Mouse (Mus musculus): ENCODE results near the gene Gm2000. TPM values are rescaled to one million over a fixed set of nuclear protein-coding genes. Genes with fewer than 3 reads are reported as not detected.

Gene Gm2000
- polyA plus RNA-seq (2014; fragmentation: Nextera tagmentation; extraction: Ambion mirVana): 1,047 and 1,116 TPM in 2 replicates

DNA sequence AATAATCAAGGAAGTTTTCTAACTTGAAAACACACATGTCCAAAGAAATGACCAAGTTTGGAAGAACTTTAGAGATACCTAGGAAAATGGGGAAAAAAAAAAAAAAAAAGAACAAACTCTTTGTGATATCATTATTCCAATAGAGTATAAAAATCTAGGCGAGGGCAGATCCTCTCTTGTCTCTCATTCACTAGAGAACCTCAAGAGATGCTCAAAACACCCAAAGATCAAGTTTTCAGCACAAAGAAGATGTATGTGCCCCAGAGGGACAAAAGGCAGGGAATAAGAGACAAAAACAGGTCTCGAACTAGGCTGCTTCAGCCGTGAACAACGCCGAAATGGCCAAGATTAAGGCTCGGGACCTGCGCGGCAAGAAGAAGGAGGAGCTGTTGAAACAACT, at the start of gene Gm2000:
Gene Gm2000, plus strand, starts transcription at position 301 of the 400 bp plus-strand sequence.
- H3K4me2 ChIP-seq (ENCODE audit: low read depth, low read length): no peak within 1 kb of the TSS
- ATAC-seq (replicated peaks; ENCODE audit: insufficient number of reproducible peaks, low FRiP score, low TSS enrichment, low read depth) (no peak), DNase-seq (ENCODE audit: low spot score) (no peak)
- H3K4me1 ChIP-seq (ENCODE audit: control insufficient read depth, insufficient read depth, low read length): no peaks in the 10 kb centered on the region
- no peak within 1 kb of the TSS for H3K9ac ChIP-seq (replicated peaks; ENCODE audit: low read length)
- H3K4me3 ChIP-seq (ENCODE audit: low read depth, low read length): no peak within 1 kb of the TSS
- 86% methylated on average over 6 of the region's 8 CpGs for WGBS
- no peaks in the 10 kb centered on the region for H3K36me3 ChIP-seq (replicated peaks; ENCODE audit: control insufficient read depth, insufficient read depth, low read depth, low read length)
- H3K27ac ChIP-seq (replicated peaks; ENCODE audit: low read depth, low read length): no peak within 1 kb of the TSS
- no peaks in the 10 kb centered on the region for H3K9me3 ChIP-seq (replicated peaks; ENCODE audit: control insufficient read depth, low read length)
- H3K27me3 ChIP-seq (ENCODE audit: control insufficient read depth, insufficient read depth, low read length): no peaks in the 10 kb centered on the region

DNA sequence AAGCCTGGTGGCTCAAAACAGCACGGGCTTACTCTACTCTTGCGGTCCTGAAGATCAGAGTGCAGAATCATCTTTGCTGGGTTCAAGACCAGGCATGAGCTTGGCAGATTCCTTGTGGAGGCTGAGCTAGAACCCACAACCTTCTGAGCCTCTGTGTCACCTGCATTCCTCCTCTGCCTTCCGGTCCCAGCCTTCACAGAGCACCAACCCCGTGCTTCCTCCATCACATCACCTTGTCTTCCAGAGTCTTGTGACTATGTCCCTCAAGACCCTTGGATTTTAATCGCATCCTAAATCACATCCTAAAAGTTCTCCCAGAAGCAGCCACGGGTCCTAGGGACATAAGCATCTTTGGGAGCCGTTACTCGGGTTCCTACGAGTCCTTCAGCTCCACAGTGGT, 42.7 kb upstream of the Gm2000 start:
- Histone ChIP-seq H3K27ac (replicated peaks; ENCODE audit: low read depth, low read length) (no peak overlapping the region), H3K36me3 (replicated peaks; ENCODE audit: control insufficient read depth, insufficient read depth, low read depth, low read length) (no peaks in the 10 kb centered on the region), H3K4me3 (ENCODE audit: low read depth, low read length) (no peak overlapping the region), H3K9ac (replicated peaks; ENCODE audit: low read length) (no peak overlapping the region), H3K4me1 (ENCODE audit: control insufficient read depth, insufficient read depth, low read length) (no peaks in the 10 kb centered on the region), H3K27me3 (ENCODE audit: control insufficient read depth, insufficient read depth, low read length) (no peaks in the 10 kb centered on the region), H3K4me2 (ENCODE audit: low read depth, low read length) (no peak overlapping the region), H3K9me3 (replicated peaks; ENCODE audit: control insufficient read depth, low read length) (no peaks in the 10 kb centered on the region)
- ATAC-seq (replicated peaks; ENCODE audit: insufficient number of reproducible peaks, low FRiP score, low TSS enrichment, low read depth) (no peak), DNase-seq (ENCODE audit: low spot score) (no peak)
- 88% methylated on average over 9 of the region's 9 CpGs for WGBS

GRCm38 (mm10) chr1:156340847-156341246, 25.0 kb upstream of the Gm2000 start:
- DNase-seq (ENCODE audit: low spot score) (no peak), ATAC-seq (replicated peaks; ENCODE audit: insufficient number of reproducible peaks, low FRiP score, low TSS enrichment, low read depth) (no peak)
- Histone ChIP-seq H3K4me3 (ENCODE audit: low read depth, low read length) (no peak overlapping the region), H3K9me3 (replicated peaks; ENCODE audit: control insufficient read depth, low read length) (no peaks in the 10 kb centered on the region; the same call in 1 of the 2 replicates), H3K4me2 (ENCODE audit: low read depth, low read length) (no peak overlapping the region), H3K9ac (replicated peaks; ENCODE audit: low read length) (no peak overlapping the region), H3K27me3 (ENCODE audit: control insufficient read depth, insufficient read depth, low read length) (no peaks in the 10 kb centered on the region), H3K4me1 (ENCODE audit: control insufficient read depth, insufficient read depth, low read length) (no peaks in the 10 kb centered on the region), H3K36me3 (replicated peaks; ENCODE audit: control insufficient read depth, insufficient read depth, low read depth, low read length) (no peaks in the 10 kb centered on the region), H3K27ac (replicated peaks; ENCODE audit: low read depth, low read length) (no peak overlapping the region)
- WGBS: 76% methylated on average over 4 of the region's 4 CpGs

- no peaks in the 10 kb centered on the region for H3K27me3 ChIP-seq (ENCODE audit: control insufficient read depth, insufficient read depth, low read length)
- no peaks in the 10 kb centered on the region for H3K9me3 ChIP-seq (replicated peaks; ENCODE audit: control insufficient read depth, low read length)
- ATAC-seq (replicated peaks; ENCODE audit: insufficient number of reproducible peaks, low FRiP score, low TSS enrichment, low read depth) (no peak), DNase-seq (ENCODE audit: low spot score) (no peak)
- no peak overlapping the region for H3K9ac ChIP-seq (replicated peaks; ENCODE audit: low read length)
- no peak overlapping the region for H3K27ac ChIP-seq (replicated peaks; ENCODE audit: low read depth, low read length)
- H3K4me1 ChIP-seq (ENCODE audit: control insufficient read depth, insufficient read depth, low read length): no peaks in the 10 kb centered on the region
- WGBS: 67% methylated on average over 4 of the region's 4 CpGs
- H3K36me3 ChIP-seq (replicated peaks; ENCODE audit: control insufficient read depth, insufficient read depth, low read depth, low read length): no peaks in the 10 kb centered on the region
- H3K4me3 ChIP-seq (ENCODE audit: low read depth, low read length): no peak overlapping the region
- H3K4me2 ChIP-seq (ENCODE audit: low read depth, low read length): no peak overlapping the region
Measured at GRCm38 (mm10) chr1:156344433-156344832, 21.4 kb upstream of the Gm2000 start.

- Histone ChIP-seq H3K4me2 (ENCODE audit: low read depth, low read length) (no peak overlapping the region), H3K9me3 (replicated peaks; ENCODE audit: control insufficient read depth, low read length) (no peaks in the 10 kb centered on the region), H3K4me1 (ENCODE audit: control insufficient read depth, insufficient read depth, low read length) (no peaks in the 10 kb centered on the region), H3K36me3 (replicated peaks; ENCODE audit: control insufficient read depth, insufficient read depth, low read depth, low read length) (no peaks in the 10 kb centered on the region), H3K27ac (replicated peaks; ENCODE audit: low read depth, low read length) (no peak overlapping the region), H3K4me3 (ENCODE audit: low read depth, low read length) (no peak overlapping the region), H3K27me3 (ENCODE audit: control insufficient read depth, insufficient read depth, low read length) (no peaks in the 10 kb centered on the region), H3K9ac (replicated peaks; ENCODE audit: low read length) (no peak overlapping the region)
- no peak for ATAC-seq (replicated peaks; ENCODE audit: insufficient number of reproducible peaks, low FRiP score, low TSS enrichment, low read depth)
- no peak for DNase-seq (ENCODE audit: low spot score)
- WGBS: 84% methylated on average over 4 of the region's 4 CpGs
Measured at GRCm38 (mm10) chr1:156345633-156346032, 20.2 kb upstream of the Gm2000 start.

DNA sequence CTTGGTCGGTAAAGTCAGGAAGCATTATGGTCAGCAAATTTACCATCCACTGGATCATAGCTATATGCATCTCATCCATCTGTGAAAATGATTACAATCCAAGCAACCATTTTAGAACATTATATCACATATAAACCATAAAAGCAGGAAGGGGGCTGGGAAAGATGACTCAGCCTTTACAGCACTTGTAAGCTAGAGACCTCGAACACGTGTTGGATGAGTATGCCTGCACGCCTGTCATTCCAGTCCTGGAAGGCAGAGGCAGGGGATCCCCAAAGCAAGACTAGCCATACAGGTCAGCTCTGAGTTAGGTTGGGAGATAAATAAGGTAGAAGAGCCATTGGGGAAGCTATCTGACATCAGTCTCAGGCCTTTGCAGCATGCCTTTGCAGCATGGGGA, 16.8 kb upstream of the Gm2000 start:
- Histone ChIP-seq H3K36me3 (replicated peaks; ENCODE audit: control insufficient read depth, insufficient read depth, low read depth, low read length) (no peaks in the 10 kb centered on the region), H3K4me3 (ENCODE audit: low read depth, low read length) (no peak overlapping the region), H3K4me2 (ENCODE audit: low read depth, low read length) (no peak overlapping the region), H3K4me1 (ENCODE audit: control insufficient read depth, insufficient read depth, low read length) (no peaks in the 10 kb centered on the region), H3K27ac (replicated peaks; ENCODE audit: low read depth, low read length) (no peak overlapping the region), H3K9ac (replicated peaks; ENCODE audit: low read length) (no peak overlapping the region), H3K9me3 (replicated peaks; ENCODE audit: control insufficient read depth, low read length) (no peaks in the 10 kb centered on the region), H3K27me3 (ENCODE audit: control insufficient read depth, insufficient read depth, low read length) (no peaks in the 10 kb centered on the region)
- WGBS: 79% methylated on average over 4 of the region's 4 CpGs
- ATAC-seq (replicated peaks; ENCODE audit: insufficient number of reproducible peaks, low FRiP score, low TSS enrichment, low read depth) (no peak), DNase-seq (ENCODE audit: low spot score) (no peak)

- no peak for ATAC-seq (replicated peaks; ENCODE audit: insufficient number of reproducible peaks, low FRiP score, low TSS enrichment, low read depth)
- H3K4me1 ChIP-seq (ENCODE audit: control insufficient read depth, insufficient read depth, low read length): no peaks in the 10 kb centered on the region
- no peaks in the 10 kb centered on the region for H3K36me3 ChIP-seq (replicated peaks; ENCODE audit: control insufficient read depth, insufficient read depth, low read depth, low read length)
- no peak overlapping the region for H3K4me2 ChIP-seq (ENCODE audit: low read depth, low read length)
- H3K9ac ChIP-seq (replicated peaks; ENCODE audit: low read length): no peak overlapping the region
- no peak for DNase-seq (ENCODE audit: low spot score)
- no peak overlapping the region for H3K27ac ChIP-seq (replicated peaks; ENCODE audit: low read depth, low read length)
- no peaks in the 10 kb centered on the region for H3K27me3 ChIP-seq (ENCODE audit: control insufficient read depth, insufficient read depth, low read length)
- H3K4me3 ChIP-seq (ENCODE audit: low read depth, low read length): no peak overlapping the region
- 84% methylated on average over 4 of the region's 4 CpGs for WGBS
- H3K9me3 ChIP-seq (replicated peaks; ENCODE audit: control insufficient read depth, low read length): no peaks in the 10 kb centered on the region
Measured at GRCm38 (mm10) chr1:156350441-156350840, 15.4 kb upstream of the Gm2000 start.

GRCm38 (mm10) chr1:156352466-156352865, 13.4 kb upstream of the Gm2000 start:
- Histone ChIP-seq H3K4me2 (ENCODE audit: low read depth, low read length) (no peak overlapping the region), H3K27me3 (ENCODE audit: control insufficient read depth, insufficient read depth, low read length) (no peaks in the 10 kb centered on the region), H3K4me3 (ENCODE audit: low read depth, low read length) (no peak overlapping the region), H3K9me3 (replicated peaks; ENCODE audit: control insufficient read depth, low read length) (no peaks in the 10 kb centered on the region), H3K36me3 (replicated peaks; ENCODE audit: control insufficient read depth, insufficient read depth, low read depth, low read length) (no peaks in the 10 kb centered on the region), H3K4me1 (ENCODE audit: control insufficient read depth, insufficient read depth, low read length) (no peaks in the 10 kb centered on the region), H3K27ac (replicated peaks; ENCODE audit: low read depth, low read length) (no peak overlapping the region), H3K9ac (replicated peaks; ENCODE audit: low read length) (no peak overlapping the region)
- DNase-seq (ENCODE audit: low spot score) (no peak), ATAC-seq (replicated peaks; ENCODE audit: insufficient number of reproducible peaks, low FRiP score, low TSS enrichment, low read depth) (no peak)
- 92% methylated on average over 2 of the region's 2 CpGs for WGBS
